Mouse (Mus musculus) kidney, adult 2 months (tissue): ENCODE measurements around the gene Borcs7. TPM values are rescaled to one million over a fixed set of nuclear protein-coding genes. Genes with fewer than 3 reads are reported as not detected.

Experiments
- DNase-seq: peaks from one replicate; pipeline ENCODE4 v3.0.0; 2021
- H3K27ac ChIP-seq: fragments of 200-500 bp; 2 replicates; pipeline ENCODE4 v1.5.1; 2012; ENCODE audit warnings: low read depth, low read length, control low read depth, inconsistent platforms; ENCODE audit not compliant: insufficient read depth
- H3K27me3 ChIP-seq: fragments of 200-500 bp; replicated peaks from 2 replicates; pipeline ENCODE4 v1.6.1; 2012; ENCODE audit warnings: mild to moderate bottlenecking, moderate library complexity, low read length, inconsistent platforms; ENCODE audit not compliant: control insufficient read depth, insufficient read depth
- H3K36me3 ChIP-seq: fragments of 200-500 bp; 2 replicates; pipeline ENCODE4 v1.6.1; 2012; ENCODE audit warnings: mild to moderate bottlenecking, moderate library complexity, low read length, inconsistent platforms; ENCODE audit not compliant: control insufficient read depth, insufficient read depth
- H3K4me1 ChIP-seq: fragments of 200-500 bp; 2 replicates; pipeline ENCODE4 v1.6.1; 2011; ENCODE audit warnings: low read length; ENCODE audit not compliant: control insufficient read depth, insufficient read depth
- H3K4me3 ChIP-seq: fragments of 200-500 bp; 2 replicates; pipeline ENCODE4 v1.5.1; 2011; ENCODE audit warnings: mild to moderate bottlenecking, low read depth, low read length, control low read depth; ENCODE audit not compliant: insufficient read depth
- CTCF ChIP-seq: fragments of 200-500 bp; conservative IDR thresholded peaks from 2 replicates; pipeline ENCODE4 v1.5.1; 2011; ENCODE audit warnings: low read depth, mild to moderate bottlenecking, control low read depth, low read length, moderate library complexity, mixed read lengths; ENCODE audit not compliant: insufficient read depth, insufficient read length
- POLR2A ChIP-seq: fragments of 200-500 bp; IDR thresholded peaks from one replicate; pipeline ENCODE4 v1.6.1; 2011; ENCODE audit warnings: low read depth, low read length, control low read depth
- WGBS: fragments of 180-500 bp; shearing (Covaris S2); methylation state at CpG from one replicate; pipeline ENCODE4 v1.1.7; 2018; 5-methylcytosine and 5-hydroxymethylcytosine counted together
- polyA plus RNA-seq: library from polyadenylated mRNA; depleted of rRNA; stranded (reverse); fragments of >200 nt; gene quantifications from 2 replicates; pipeline ENCODE4 v1.2.3, GENCODE M21; 2012; rRNA removed

Gene Borcs7
- polyA plus RNA-seq = 4.8 and 6.0 TPM in 2 replicates

DNA sequence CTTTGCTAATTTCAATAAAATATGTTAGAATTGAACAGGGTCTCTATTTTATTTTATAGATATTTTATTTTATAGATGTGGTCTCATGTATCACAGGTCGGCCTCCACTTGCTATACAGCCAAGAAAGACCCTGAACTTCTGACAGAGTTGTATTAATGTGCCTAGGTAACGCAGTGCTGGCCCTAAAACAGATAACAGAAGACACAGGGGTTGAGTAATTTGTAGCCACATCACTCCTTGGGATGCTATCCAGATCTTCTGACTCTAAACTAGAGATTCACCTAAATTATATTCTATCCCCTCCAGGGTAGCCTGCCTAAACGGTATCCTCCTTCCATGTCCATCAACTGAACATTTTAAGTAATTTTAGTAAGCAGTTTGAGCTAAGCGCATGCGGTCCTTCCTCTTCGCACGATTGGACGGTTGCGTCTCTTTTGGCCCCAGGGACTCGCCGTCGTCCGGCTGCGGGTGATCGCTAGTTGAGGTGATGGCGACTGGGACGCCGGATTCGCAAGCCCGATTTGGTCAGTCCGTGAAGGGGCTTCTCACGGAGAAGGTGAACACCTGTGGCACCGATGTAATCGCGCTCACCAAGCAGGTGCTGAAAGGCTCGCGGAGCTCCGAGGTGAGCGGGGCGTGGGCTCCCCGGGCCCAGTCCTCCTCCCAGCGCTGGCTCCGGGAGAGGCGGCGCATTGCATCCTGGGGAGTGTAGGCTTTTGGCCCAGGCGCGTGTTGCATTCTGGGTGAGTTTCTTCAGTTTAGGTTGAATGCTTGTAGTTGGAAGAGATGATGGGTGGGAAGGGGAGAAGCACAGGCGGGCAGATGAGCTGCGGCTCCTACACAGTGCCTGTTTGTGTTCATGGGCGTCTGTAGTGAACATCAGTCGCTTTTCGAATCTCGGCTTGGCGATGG is at the start of gene Borcs7:
TSS of gene Borcs7 (plus strand) at position 447 of the 913 bp plus-strand sequence.
- peaks cover 5% of the 10 kb centered on the region; the same call in 1 of the 2 replicates for H3K4me1 ChIP-seq
- H3K36me3 ChIP-seq = no peaks in the 10 kb centered on the region
- TF ChIP-seq POLR2A (no peak), CTCF (no peak)
- peak within 1 kb of the TSS; percentile 92 for H3K27ac ChIP-seq
- DNase-seq = peak; percentile 94
- peak within 1 kb of the TSS; percentile 99 for H3K4me3 ChIP-seq
- WGBS = 3% methylated on average over 44 of the region's 44 CpGs
- no peaks in the 10 kb centered on the region for H3K27me3 ChIP-seq

GRCm38 (mm10) chr19:46640780-46641179 is 48.9 kb upstream of the Borcs7 start:
- H3K4me3 ChIP-seq = no peak overlapping the region
- DNase-seq = no peak
- H3K27ac ChIP-seq = peak overlapping the region; percentile 94
- no peaks in the 10 kb centered on the region; the same call in 1 of the 2 replicates for H3K36me3 ChIP-seq
- WGBS = 77% methylated on average over 8 of the region's 8 CpGs
- H3K27me3 ChIP-seq = no peaks in the 10 kb centered on the region
- no peak for TF ChIP-seq CTCF
- TF ChIP-seq POLR2A = no peak
- peaks cover 57% of the 10 kb centered on the region for H3K4me1 ChIP-seq

DNA sequence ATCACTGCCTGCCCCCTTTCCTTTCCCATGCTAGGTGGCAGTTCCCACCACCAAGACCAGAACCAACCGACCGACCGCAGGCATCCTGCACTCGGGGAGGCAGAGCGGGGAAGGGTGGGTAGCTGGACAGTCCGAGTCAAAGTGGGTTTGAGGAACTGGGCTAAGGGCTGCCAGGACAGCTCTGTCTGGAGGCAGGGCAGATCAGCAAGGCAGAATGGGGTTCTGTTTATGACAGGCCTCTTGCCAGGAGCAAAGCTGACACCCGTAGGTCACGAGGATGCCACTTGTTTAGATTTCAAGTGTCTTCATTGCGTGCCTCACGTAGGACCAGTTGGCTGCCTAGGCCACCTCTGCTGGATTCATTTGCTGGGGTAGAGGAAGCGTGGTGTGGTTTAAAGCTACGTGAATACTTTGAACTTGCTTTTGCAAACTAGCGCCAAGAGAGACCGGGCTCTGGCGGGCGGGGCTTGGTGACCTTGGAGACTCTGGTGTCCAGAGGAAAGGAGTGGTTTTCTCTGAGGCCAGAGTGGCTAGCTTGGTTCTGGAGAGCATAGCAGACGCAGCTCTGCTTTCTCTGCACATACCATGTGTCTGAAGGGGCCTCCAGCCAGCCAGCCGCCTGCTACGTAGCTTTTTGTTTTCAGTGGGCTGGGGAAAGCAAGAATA is 48.2 kb upstream of the Borcs7 start:
- Histone ChIP-seq H3K27ac (peak overlapping the region; percentile 94), H3K27me3 (no peaks in the 10 kb centered on the region), H3K4me1 (peaks cover 57% of the 10 kb centered on the region), H3K4me3 (no peak overlapping the region), H3K36me3 (no peaks in the 10 kb centered on the region; the same call in 1 of the 2 replicates)
- WGBS = 27% methylated on average over 19 of the region's 19 CpGs
- peak; percentile 93 for DNase-seq
- no peak for TF ChIP-seq POLR2A
- no peak for TF ChIP-seq CTCF

GRCm38 (mm10) chr19:46642136-46642753 is 47.5 kb upstream of the Borcs7 start:
- TF ChIP-seq POLR2A (no peak), CTCF (no peak)
- Histone ChIP-seq H3K27me3 (no peaks in the 10 kb centered on the region), H3K36me3 (no peaks in the 10 kb centered on the region; the same call in 1 of the 2 replicates), H3K4me3 (no peak overlapping the region), H3K4me1 (peaks cover 55% of the 10 kb centered on the region), H3K27ac (peak overlapping the region; percentile 94)
- peak; percentile 47 for DNase-seq
- WGBS = 47% methylated on average over 22 of the region's 22 CpGs

- Histone ChIP-seq H3K36me3 (no peaks in the 10 kb centered on the region; the same call in 1 of the 2 replicates), H3K4me3 (no peak overlapping the region), H3K27me3 (no peaks in the 10 kb centered on the region), H3K4me1 (peaks cover 53% of the 10 kb centered on the region), H3K27ac (peak overlapping the region; percentile 94)
- 63% methylated on average over 5 of the region's 5 CpGs for WGBS
- no peak for DNase-seq
- TF ChIP-seq CTCF (no peak), POLR2A (no peak)
Measured at GRCm38 (mm10) chr19:46643236-46643635, 46.5 kb upstream of the Borcs7 start.

DNA sequence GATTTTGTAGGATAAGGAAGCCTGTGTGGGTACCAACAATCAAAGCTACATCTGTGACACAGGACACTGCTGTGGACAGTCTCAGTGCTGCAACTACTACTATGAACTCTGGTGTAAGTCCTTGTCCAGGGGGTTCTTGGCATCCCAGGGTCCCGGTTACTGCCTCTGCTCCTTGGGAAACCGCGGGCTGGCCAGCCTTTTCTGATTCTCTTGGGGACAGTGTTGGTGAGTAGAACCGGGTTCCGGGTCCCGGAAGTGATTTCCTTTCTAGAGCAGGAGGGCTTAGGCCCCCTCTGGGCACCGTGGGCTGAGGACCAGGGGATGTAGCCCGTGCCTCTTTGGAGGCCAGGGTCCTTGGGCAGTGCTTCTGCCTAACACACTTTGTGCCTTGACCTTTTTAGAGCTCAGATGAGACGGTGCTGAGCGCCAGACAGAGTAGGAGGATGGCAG is 45.3 kb upstream of the Borcs7 start:
- Histone ChIP-seq H3K4me1 (peaks cover 53% of the 10 kb centered on the region), H3K4me3 (no peak overlapping the region)
- 40% methylated on average over 10 of the region's 10 CpGs for WGBS

More for the DNA sequence above, 45.3 kb upstream of the Borcs7 start:
- no peaks in the 10 kb centered on the region; the same call in 1 of the 2 replicates for H3K36me3 ChIP-seq
- DNase-seq = no peak
- H3K27ac ChIP-seq = peak overlapping the region; percentile 94
- no peaks in the 10 kb centered on the region for H3K27me3 ChIP-seq
- TF ChIP-seq POLR2A (no peak), CTCF (no peak)
